Mouse (Mus musculus) hindbrain, embryonic 12.5 days (tissue): ENCODE results near the gene Npm1. TPM values are rescaled to one million over a fixed set of nuclear protein-coding genes. Genes with fewer than 3 reads are reported as not detected.

ENCODE experiments used
- ATAC-seq: fragments of 200-750 bp; cut with Nextera tagmentation; 2 replicates; pipeline ENCODE4 v1.8.0; 2017; ENCODE audit warnings: moderate TSS enrichment; ENCODE audit not compliant: low FRiP score
- H3K27ac ChIP-seq: fragments of 300-500 bp; sonication (generic); 2 replicates; pipeline ENCODE4 v1.5.1; 2016; ENCODE audit warnings: mild to moderate bottlenecking
- H3K27me3 ChIP-seq: fragments of 300-500 bp; sonication (generic); 2 replicates; pipeline ENCODE4 v1.6.1; 2016; ENCODE audit warnings: mild to moderate bottlenecking
- H3K36me3 ChIP-seq: fragments of 300-500 bp; sonication (generic); 2 replicates; pipeline ENCODE4 v1.6.1; 2016; ENCODE audit warnings: mild to moderate bottlenecking
- H3K4me1 ChIP-seq: fragments of 300-500 bp; sonication (generic); 2 replicates; pipeline ENCODE4 v1.6.1; 2016
- H3K4me2 ChIP-seq: fragments of 300-500 bp; sonication (generic); replicated peaks from 2 replicates; pipeline ENCODE4 v1.6.1; 2016; ENCODE audit warnings: mild to moderate bottlenecking
- H3K4me3 ChIP-seq: fragments of 300-500 bp; sonication (generic); 2 replicates; pipeline ENCODE4 v1.5.1; 2016; ENCODE audit warnings: mild to moderate bottlenecking
- H3K9ac ChIP-seq: fragments of 300-500 bp; sonication (generic); 2 replicates; pipeline ENCODE4 v1.6.1; 2016; ENCODE audit warnings: mild to moderate bottlenecking, moderate library complexity
- H3K9me3 ChIP-seq: fragments of 300-500 bp; sonication (generic); replicated peaks from 2 replicates; pipeline ENCODE4 v1.6.1; 2016; ENCODE audit warnings: mild to moderate bottlenecking
- WGBS: fragments of 180-500 bp; shearing (Covaris S2); methylation state at CpG from one replicate; pipeline ENCODE4 v1.1.7; 2016; 5-methylcytosine and 5-hydroxymethylcytosine counted together
- polyA plus RNA-seq: library from polyadenylated mRNA; unstranded; fragments of >200 nt; fragmentation: Nextera tagmentation; extraction: Ambion mirVana; gene quantifications from 2 replicates; pipeline ENCODE4 v1.2.1, GENCODE M21; 2016

The Npm1 gene
- polyA plus RNA-seq, 1 experiment from 2014 or later: 624 TPM

DNA sequence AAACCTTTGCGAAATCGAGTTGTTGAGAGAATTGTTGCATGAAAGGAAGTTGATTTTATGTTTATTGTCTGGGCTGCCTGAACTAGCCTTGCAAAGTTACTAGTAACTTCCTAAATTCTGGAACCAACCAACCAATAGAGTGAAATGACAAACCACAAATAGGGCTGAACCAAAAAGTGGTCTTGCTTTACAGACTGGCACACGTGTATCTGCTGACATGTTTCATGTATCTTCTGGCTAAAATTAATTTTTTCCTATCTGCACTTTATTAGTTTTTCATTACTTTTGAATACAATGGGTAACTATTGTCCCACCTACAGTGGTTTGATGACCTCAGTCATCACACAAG, 13.9 kb downstream of the Npm1 start:
- no peak overlapping the region for H3K4me3 ChIP-seq
- H3K4me1 ChIP-seq: peaks cover 27% of the 10 kb centered on the region
- H3K4me2 ChIP-seq: no peak overlapping the region
- H3K9ac ChIP-seq: no peak overlapping the region
- no peaks in the 10 kb centered on the region for H3K9me3 ChIP-seq
- H3K27me3 ChIP-seq: peaks cover 28% of the 10 kb centered on the region
- no peak for ATAC-seq
- peaks cover 34% of the 10 kb centered on the region for H3K36me3 ChIP-seq
- 32% methylated on average over 3 of the region's 3 CpGs for WGBS
- no peak overlapping the region for H3K27ac ChIP-seq

DNA sequence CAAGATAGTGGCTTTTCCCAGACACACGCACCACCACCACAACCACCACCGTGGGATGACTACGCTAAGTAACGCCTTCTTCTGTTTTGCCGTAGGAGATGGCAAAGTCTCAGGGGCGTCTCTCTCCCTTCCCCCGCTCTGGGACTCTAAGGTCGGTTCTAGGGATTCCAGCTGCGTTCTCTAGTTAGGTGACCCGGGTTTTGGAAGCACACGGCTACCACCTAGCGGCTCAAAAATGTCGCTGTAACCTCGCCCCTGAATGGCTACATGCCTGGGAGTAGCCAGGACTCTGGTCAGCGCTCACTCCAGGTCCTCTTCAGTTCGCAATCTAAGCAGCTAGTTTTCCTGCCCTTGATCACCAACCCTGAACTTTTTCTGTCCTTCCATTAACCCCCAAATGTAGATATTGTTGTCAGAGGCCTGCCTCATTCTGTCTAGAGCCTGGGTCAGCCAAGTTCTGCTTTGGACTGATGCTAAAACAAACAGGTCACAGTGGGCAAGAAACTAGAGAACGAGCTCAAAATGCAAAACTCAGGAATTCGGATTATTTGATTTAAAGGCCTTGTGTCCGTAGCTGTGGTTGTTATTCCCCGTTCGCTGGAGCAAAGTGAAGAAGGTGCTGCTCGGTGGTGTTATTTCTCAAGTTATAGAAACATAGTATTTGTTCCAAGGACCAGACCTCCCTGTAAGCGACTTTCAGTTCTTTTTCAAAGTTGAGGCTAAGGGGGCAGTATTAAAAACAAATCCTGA, 14.5 kb downstream of the Npm1 start:
- peaks cover 33% of the 10 kb centered on the region for H3K4me1 ChIP-seq
- H3K9me3 ChIP-seq: no peaks in the 10 kb centered on the region
- peak overlapping the region; percentile 85 for H3K27ac ChIP-seq
- 7% methylated on average over 23 of the region's 23 CpGs for WGBS
- peaks cover 29% of the 10 kb centered on the region for H3K36me3 ChIP-seq
- peak overlapping the region; percentile 86 for H3K4me2 ChIP-seq
- H3K27me3 ChIP-seq: peaks cover 34% of the 10 kb centered on the region
- peak; percentile 73 for ATAC-seq
- H3K4me3 ChIP-seq: peak overlapping the region; percentile 71
- peak overlapping the region; percentile 78 for H3K9ac ChIP-seq

DNA sequence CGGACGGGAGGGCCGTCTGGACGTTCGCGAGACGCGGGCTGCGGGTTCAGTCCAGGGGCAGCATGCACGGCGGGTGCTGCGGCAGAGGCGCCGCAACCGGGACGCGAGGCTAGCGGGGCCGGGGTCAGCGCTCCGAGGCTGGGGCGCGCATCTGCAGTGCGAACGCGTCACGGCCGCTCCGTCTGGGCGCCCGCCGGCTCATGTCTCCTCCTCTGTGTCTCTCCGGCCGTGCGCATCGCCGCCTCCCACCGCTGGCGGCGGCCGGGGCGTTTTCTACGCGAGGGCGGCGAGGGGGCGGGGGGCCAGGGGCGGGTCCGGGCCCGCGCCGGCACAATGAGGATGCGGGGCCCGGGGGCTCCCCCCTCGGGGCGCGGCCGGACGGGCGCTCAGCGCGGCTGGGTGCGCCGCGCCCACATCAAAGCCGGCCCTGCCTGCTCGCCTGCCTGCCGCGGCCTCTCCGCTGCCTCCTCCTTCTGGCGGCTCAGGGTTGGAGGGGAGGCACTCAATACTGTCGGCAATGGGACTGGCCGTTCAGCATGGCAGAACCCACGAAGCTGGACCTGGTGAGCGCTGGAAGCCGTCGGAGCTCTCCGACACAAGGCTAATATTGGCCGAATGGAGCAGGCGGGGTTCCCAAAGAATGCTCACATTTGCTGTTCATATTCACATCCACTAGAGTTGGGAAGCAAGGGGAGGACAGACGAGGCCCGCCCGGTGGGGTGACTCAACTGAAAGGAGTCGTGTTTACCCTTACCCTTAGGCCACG, 15.3 kb downstream of the Npm1 start:
- Histone ChIP-seq H3K9ac (peak overlapping the region; percentile 78), H3K9me3 (no peaks in the 10 kb centered on the region), H3K36me3 (peaks cover 23% of the 10 kb centered on the region), H3K27me3 (peaks cover 41% of the 10 kb centered on the region), H3K4me1 (peaks cover 36% of the 10 kb centered on the region), H3K4me3 (peak overlapping the region; percentile 71), H3K4me2 (peak overlapping the region; percentile 86), H3K27ac (peak overlapping the region; percentile 85)
- 1% methylated on average over 73 of the region's 85 CpGs for WGBS
- ATAC-seq: peak; percentile 73

DNA sequence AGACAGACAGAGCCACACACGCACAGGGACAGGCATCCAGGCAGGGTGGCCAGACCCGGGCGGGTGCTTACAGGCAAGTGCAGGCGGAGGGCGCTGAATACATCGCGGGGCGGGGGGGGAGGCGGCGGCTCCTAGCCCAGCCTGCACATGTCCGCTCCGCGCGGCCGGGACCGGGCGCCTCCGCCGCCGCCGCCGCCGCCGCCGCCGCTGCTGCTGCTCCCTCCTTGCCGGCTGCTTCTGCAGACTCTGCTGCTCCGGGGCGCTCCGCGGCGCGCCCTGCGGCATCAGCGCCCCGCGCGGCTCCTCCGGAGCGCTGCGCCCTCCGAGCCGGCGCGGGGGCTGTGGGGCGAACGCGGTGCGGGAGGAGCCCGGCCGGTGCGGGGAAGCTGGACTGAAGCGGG, 15.8 kb downstream of the Npm1 start, which contains the start of gene Fgf18:
TSS of gene Fgf18 (minus strand) at position 230 of the 401 bp plus-strand sequence.
- peak within 1 kb of the TSS; percentile 78 for H3K9ac ChIP-seq
- peak; percentile 62 for ATAC-seq
- H3K36me3 ChIP-seq: peaks cover 22% of the 10 kb centered on the region
- H3K4me1 ChIP-seq: peaks cover 41% of the 10 kb centered on the region
- under 1% methylated on average over 29 of the region's 53 CpGs for WGBS
- H3K27ac ChIP-seq: peak within 1 kb of the TSS; percentile 85
- peaks cover 44% of the 10 kb centered on the region for H3K27me3 ChIP-seq
- H3K4me2 ChIP-seq: peak within 1 kb of the TSS; percentile 86
- no peaks in the 10 kb centered on the region for H3K9me3 ChIP-seq
- H3K4me3 ChIP-seq: peak within 1 kb of the TSS; percentile 71

DNA sequence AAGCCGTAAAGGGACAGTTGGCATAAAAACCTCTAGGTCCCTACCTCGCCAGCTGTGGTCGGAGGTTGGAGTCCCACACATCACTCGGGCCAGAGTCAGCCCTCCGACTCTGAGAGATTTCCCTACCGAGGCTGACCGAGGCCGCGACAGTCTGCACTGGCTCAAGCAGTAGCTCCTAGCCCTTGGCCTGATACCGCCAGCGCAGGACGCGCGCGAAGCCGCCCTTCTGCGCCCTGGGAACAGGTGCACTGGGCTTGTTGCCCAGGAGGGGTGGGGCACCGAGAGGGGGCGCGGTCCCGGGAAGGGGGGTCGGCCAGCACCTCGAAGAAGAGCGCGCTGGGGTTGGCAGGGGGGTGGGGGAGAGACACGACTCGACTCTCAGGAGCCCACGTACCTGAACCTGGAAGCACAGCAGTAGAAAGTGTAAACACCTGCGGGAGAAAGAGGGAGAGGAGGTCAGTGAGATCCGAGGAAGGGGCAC, 16.3 kb downstream of the Npm1 start:
- Histone ChIP-seq H3K4me1 (peaks cover 42% of the 10 kb centered on the region), H3K36me3 (peaks cover 17% of the 10 kb centered on the region), H3K4me3 (peak overlapping the region; percentile 71), H3K27me3 (peaks cover 44% of the 10 kb centered on the region), H3K27ac (peak overlapping the region; percentile 85), H3K4me2 (peak overlapping the region; percentile 86), H3K9me3 (no peaks in the 10 kb centered on the region), H3K9ac (peak overlapping the region; percentile 78)
- WGBS: 3% methylated on average over 30 of the region's 30 CpGs
- 0 out of 2 replicates have a peak, but pooled peaks have one; percentile 24 for ATAC-seq

DNA sequence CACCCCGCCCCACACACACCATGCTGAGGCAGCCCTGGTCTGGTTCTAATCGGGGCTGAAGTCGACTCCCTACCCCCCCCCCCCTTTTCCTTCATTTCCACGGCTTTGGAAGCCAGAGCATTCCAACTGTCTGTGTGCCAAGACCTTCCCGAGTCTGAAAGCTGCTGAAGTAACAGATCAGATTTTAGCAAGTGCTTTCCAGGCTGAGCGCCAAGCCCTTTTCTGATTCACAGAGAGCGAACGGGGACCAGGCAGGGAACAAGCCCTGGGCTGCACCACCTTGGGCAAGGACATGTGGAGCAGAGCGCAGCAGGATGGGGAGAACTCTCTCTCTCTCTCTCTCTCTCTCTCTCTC, 16.9 kb downstream of the Npm1 start:
- Histone ChIP-seq H3K27me3 (peaks cover 44% of the 10 kb centered on the region), H3K27ac (no peak overlapping the region; the same call in 1 of the 2 replicates), H3K36me3 (peaks cover 12% of the 10 kb centered on the region), H3K4me3 (peak overlapping the region; percentile 71), H3K4me2 (peak overlapping the region; percentile 86), H3K9me3 (no peaks in the 10 kb centered on the region), H3K4me1 (peaks cover 42% of the 10 kb centered on the region), H3K9ac (peak overlapping the region; percentile 5)
- no peak for ATAC-seq
- 9% methylated on average over 9 of the region's 9 CpGs for WGBS

DNA sequence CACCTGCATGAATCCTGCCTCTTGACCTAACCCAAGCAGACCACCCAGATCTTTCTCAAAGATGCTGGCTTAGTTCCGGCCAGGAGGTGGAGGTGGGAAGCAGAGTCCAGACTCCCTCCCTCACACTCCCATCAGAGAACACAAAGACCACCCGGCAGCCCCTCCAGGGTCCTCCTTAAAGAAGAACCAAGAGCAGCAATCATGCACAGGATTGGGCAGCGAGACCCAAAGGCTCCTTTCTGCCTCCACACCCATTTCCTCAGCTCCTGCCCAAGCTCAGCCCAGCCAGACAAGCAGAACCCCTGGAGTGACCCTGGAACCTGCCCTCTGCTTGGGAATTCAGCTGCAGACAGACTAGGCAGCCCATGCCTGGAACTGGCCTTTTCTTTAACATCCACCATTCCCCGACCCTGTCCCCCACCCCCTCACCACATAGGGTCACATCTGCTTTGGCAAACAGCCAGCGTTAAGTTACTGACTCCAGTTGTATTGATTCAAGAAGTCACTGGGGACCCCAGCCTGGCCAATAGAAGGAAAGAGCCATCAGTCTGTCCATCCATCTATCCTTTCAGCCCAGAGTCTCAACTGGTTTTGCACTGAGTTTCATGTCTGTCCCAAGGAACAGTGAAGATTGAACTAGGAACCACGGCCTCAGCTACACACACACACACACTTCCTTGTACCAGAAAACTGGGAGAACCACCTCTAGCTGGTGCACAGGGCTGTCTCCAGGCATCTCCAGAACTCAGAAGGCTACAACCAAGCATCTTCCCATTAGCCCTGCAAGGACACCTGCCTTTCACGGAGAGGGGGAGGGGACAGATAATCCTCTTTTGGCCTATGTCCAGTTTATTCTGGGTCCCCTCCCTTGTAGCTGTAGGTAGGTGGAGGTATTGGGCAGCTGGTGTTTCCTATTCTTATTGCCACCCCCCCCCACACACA, 17.5 kb downstream of the Npm1 start:
- peaks cover 42% of the 10 kb centered on the region for H3K4me1 ChIP-seq

DNA sequence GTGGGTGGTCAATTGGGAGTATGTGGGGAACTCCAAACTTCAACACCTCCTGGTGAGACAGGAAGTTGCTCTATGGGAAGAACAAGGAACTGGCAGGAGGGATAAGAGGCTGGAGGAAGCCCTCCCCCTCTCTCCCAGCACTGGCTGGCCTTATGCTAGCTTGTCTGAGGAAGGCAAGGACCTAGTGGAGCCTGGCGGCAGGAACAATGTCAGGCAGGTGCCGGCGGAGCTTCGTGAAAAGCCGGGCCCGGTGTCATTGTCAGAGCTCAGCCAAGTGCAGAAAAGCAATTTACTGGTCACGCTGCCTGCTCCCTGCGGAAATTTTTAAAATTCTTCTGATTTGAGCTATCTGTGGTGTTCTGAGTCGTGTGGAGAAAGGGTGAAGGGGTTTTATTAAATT, 19.1 kb downstream of the Npm1 start:
- Histone ChIP-seq H3K4me2 (peak overlapping the region; percentile 86; the same call in 1 of the 2 replicates), H3K4me3 (no peak overlapping the region), H3K9me3 (no peaks in the 10 kb centered on the region), H3K4me1 (peaks cover 42% of the 10 kb centered on the region), H3K27ac (no peak overlapping the region), H3K9ac (no peak overlapping the region), H3K36me3 (no peaks in the 10 kb centered on the region), H3K27me3 (peaks cover 44% of the 10 kb centered on the region)
- 11% methylated on average over 9 of the region's 9 CpGs for WGBS
- ATAC-seq: no peak

More for the DNA sequence above, 17.5 kb downstream of the Npm1 start:
- H3K9me3 ChIP-seq: no peaks in the 10 kb centered on the region
- H3K4me2 ChIP-seq: peak overlapping the region; percentile 86
- peaks cover 44% of the 10 kb centered on the region for H3K27me3 ChIP-seq
- peak overlapping the region; percentile 5; the same call in 1 of the 2 replicates for H3K9ac ChIP-seq
- ATAC-seq: no peak
- H3K4me3 ChIP-seq: peak overlapping the region; percentile 71
- WGBS: 21% methylated on average over 7 of the region's 7 CpGs
- peaks cover 6% of the 10 kb centered on the region for H3K36me3 ChIP-seq
- H3K27ac ChIP-seq: no peak overlapping the region; the same call in 1 of the 2 replicates

DNA sequence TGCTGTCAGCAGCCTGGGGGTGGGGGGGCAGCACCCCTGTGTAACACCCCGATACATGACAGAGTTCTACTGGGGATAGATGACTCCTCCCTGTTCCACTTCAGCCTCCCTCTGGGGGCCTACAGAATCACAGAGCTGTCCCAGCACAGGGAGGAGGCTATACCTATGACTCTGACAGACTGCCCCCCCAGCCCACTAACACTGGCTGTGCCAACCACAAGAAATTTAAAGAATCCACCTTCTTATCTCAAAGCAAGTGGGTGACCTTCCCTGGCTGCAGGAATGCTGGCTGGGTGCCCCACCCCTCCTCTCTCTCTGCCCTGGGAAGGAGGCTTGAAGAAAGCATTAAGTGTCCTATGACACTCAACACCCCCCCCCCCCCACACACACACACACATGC, 20.2 kb downstream of the Npm1 start:
- Histone ChIP-seq H3K9me3 (no peaks in the 10 kb centered on the region), H3K27ac (no peak overlapping the region), H3K27me3 (peaks cover 44% of the 10 kb centered on the region), H3K36me3 (no peaks in the 10 kb centered on the region), H3K4me3 (no peak overlapping the region), H3K9ac (no peak overlapping the region), H3K4me2 (no peak overlapping the region), H3K4me1 (peaks cover 42% of the 10 kb centered on the region)
- ATAC-seq: no peak
- WGBS: 92% methylated on average over 1 of the region's 1 CpGs

DNA sequence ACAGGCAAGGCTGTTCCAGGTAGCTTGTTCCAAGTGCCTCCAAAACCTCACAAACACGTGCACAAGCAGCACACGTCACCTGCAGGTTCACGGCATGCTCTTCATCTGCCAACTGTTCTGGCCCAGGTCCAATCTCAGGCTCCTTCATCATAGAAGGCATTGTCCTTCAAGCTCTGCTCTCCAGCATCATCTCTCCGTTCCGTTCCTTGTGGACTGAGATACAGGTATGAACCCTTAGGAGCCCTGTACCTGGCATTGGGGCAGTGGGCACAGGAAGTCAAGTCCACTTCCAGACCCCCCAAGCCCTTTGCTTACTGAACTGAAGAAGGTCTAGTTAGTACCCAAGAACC, 22.9 kb downstream of the Npm1 start:
- no peak for ATAC-seq
- 96% methylated on average over 5 of the region's 5 CpGs for WGBS
- no peak overlapping the region for H3K4me3 ChIP-seq

DNA sequence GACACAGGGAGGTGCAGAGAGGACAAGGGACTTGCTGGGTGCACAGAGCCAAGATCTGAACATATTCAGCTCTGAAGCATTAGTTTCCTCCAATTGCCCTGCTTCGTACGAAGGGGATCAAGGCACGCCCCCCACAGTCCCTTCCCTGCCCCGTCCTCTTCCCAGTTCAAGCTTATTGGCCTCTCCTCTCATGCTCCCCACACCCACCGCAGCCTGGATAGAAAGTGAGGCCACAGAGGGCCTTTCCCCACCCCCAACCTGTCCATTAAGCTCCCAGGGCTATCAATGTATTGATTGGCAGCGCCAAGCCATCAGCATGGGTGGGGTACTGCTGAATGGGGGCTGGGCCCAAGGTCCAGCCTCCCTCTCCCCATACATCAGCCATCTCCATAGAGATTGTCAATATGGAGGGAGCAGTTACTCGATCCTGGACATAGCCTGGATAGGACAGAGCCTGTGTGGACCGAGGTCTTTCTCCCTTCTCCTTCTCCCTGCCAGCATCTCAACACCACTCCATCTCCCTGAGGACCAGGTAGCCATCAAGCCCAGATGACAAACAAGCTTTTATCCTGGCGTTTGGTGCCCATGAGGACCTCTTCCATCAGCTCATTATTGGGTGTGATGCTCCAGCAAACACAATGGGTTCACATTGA, 23.4 kb downstream of the Npm1 start:
- no peak overlapping the region for H3K4me2 ChIP-seq
- WGBS: 76% methylated on average over 9 of the region's 9 CpGs
- no peak overlapping the region for H3K27ac ChIP-seq
- H3K4me3 ChIP-seq: no peak overlapping the region
- peaks cover 22% of the 10 kb centered on the region for H3K27me3 ChIP-seq
- no peaks in the 10 kb centered on the region for H3K9me3 ChIP-seq
- no peak for ATAC-seq
- H3K4me1 ChIP-seq: peaks cover 19% of the 10 kb centered on the region
- H3K36me3 ChIP-seq: no peaks in the 10 kb centered on the region
- no peak overlapping the region for H3K9ac ChIP-seq

More for the DNA sequence above, 22.9 kb downstream of the Npm1 start:
- no peaks in the 10 kb centered on the region for H3K9me3 ChIP-seq
- H3K9ac ChIP-seq: no peak overlapping the region
- H3K4me2 ChIP-seq: no peak overlapping the region
- peaks cover 23% of the 10 kb centered on the region for H3K4me1 ChIP-seq
- peaks cover 24% of the 10 kb centered on the region for H3K27me3 ChIP-seq
- no peaks in the 10 kb centered on the region for H3K36me3 ChIP-seq
- no peak overlapping the region for H3K27ac ChIP-seq
